Mouse (Mus musculus): Measurements from ENCODE around the gene Ranbp3l.

GRCm38 (mm10) chr15:9078481-9079300 lies 110.9 kb downstream of the Ranbp3l start:
- no peak for TF ChIP-seq POLR2AphosphoS2 (IDR thresholded peaks at IDR 0.05; ENCODE audit: insufficient read length, low read depth)
- no peak for TF ChIP-seq POLR2A (IDR thresholded peaks at IDR 0.05; ENCODE audit: insufficient read length, low read depth)
- no peak for TF ChIP-seq MAX (IDR thresholded peaks at IDR 0.05; ENCODE audit: low read depth)
- no peak for TF ChIP-seq TCF3 (IDR thresholded peaks at IDR 0.05; ENCODE audit: insufficient read length, low read depth)
- TF ChIP-seq USF1 (IDR thresholded peaks at IDR 0.05; ENCODE audit: low read depth) = no peak
- no peak for TF ChIP-seq E2F4 (IDR thresholded peaks at IDR 0.05; ENCODE audit: insufficient read depth)
- TF ChIP-seq CEBPB (IDR thresholded peaks at IDR 0.05; ENCODE audit: insufficient read depth, poor library complexity, severe bottlenecking) = no peak
- TF ChIP-seq TCF12 (IDR thresholded peaks at IDR 0.05; ENCODE audit: insufficient read depth, poor library complexity, severe bottlenecking) = no peak
- no peak for TF ChIP-seq REST (IDR thresholded peaks at IDR 0.05; ENCODE audit: insufficient read depth, insufficient read length)
- TF ChIP-seq SRF (IDR thresholded peaks at IDR 0.05; ENCODE audit: control insufficient read depth, insufficient read length, low read depth) = no peak

Data from myocyte (in vitro differentiated cells).